Mouse (Mus musculus) embryonic facial prominence, embryonic 14.5 days (tissue): ENCODE data around the gene Vsig2. TPM values are rescaled to one million over a fixed set of nuclear protein-coding genes. Genes with fewer than 3 reads are reported as not detected.
A peak's percentile ranks its signal among the peaks of the same experiment; 100 is the strongest.

Source experiments
- ATAC-seq: fragments of 200-750 bp; cut with Nextera tagmentation; 2 replicates; pipeline ENCODE4 v1.8.0; 2017; ENCODE audit warnings: low read depth, moderate number of reproducible peaks, moderate TSS enrichment
- DNase-seq: peaks from one replicate; pipeline ENCODE4 v3.0.0-alpha.2; 2015; ENCODE audit warnings: low spot score
- H3K27ac ChIP-seq: fragments of 300-500 bp; sonication (generic); replicated peaks from 2 replicates; pipeline ENCODE4 v1.5.1; 2014; ENCODE audit warnings: low read depth, mild to moderate bottlenecking, low read length, moderate library complexity
- H3K27me3 ChIP-seq: fragments of 300-500 bp; sonication (generic); replicated peaks from 2 replicates; pipeline ENCODE4 v1.6.1; 2014; ENCODE audit warnings: low read length; ENCODE audit not compliant: control insufficient read depth, insufficient read depth
- H3K36me3 ChIP-seq: fragments of 300-500 bp; sonication (generic); 2 replicates; pipeline ENCODE4 v1.6.1; 2014; ENCODE audit warnings: low read length, mixed read lengths; ENCODE audit not compliant: control insufficient read depth, insufficient read depth
- H3K4me1 ChIP-seq: fragments of 300-500 bp; sonication (generic); 2 replicates; pipeline ENCODE4 v1.6.1; 2014; ENCODE audit warnings: antibody characterized with exemption, low read length; ENCODE audit not compliant: control insufficient read depth, insufficient read depth
- H3K4me2 ChIP-seq: fragments of 300-500 bp; sonication (generic); 2 replicates; pipeline ENCODE4 v1.6.1; 2014; ENCODE audit warnings: low read depth, mild to moderate bottlenecking, low read length, moderate library complexity, mixed read lengths
- H3K4me3 ChIP-seq: fragments of 300-500 bp; sonication (generic); 2 replicates; pipeline ENCODE4 v1.5.1; 2014; ENCODE audit warnings: low read depth, mild to moderate bottlenecking, low read length
- H3K9ac ChIP-seq: fragments of 300-500 bp; sonication (generic); 2 replicates; pipeline ENCODE4 v1.6.1; 2014; ENCODE audit warnings: low read depth, mild to moderate bottlenecking, low read length, moderate library complexity, mixed read lengths
- H3K9me3 ChIP-seq: fragments of 300-500 bp; sonication (generic); 2 replicates; pipeline ENCODE4 v1.6.1; 2016; ENCODE audit warnings: low read length; ENCODE audit not compliant: control insufficient read depth
- WGBS: fragments of 180-500 bp; shearing (Covaris S2); extraction: QIAGEN DNeasy Blood & Tissue Kit; methylation state at CpG from one replicate; pipeline ENCODE4 v1.1.7; 2014; 5-methylcytosine and 5-hydroxymethylcytosine counted together
- polyA plus RNA-seq: library from polyadenylated mRNA; unstranded; fragments of >200 nt; fragmentation: Nextera tagmentation; extraction: Ambion mirVana; gene quantifications from 2 replicates; pipeline ENCODE4 v1.2.1, GENCODE M21; 2014

Gene Vsig2
- polyA plus RNA-seq, 1 experiment from 2014 or later: 1.5 TPM

DNA sequence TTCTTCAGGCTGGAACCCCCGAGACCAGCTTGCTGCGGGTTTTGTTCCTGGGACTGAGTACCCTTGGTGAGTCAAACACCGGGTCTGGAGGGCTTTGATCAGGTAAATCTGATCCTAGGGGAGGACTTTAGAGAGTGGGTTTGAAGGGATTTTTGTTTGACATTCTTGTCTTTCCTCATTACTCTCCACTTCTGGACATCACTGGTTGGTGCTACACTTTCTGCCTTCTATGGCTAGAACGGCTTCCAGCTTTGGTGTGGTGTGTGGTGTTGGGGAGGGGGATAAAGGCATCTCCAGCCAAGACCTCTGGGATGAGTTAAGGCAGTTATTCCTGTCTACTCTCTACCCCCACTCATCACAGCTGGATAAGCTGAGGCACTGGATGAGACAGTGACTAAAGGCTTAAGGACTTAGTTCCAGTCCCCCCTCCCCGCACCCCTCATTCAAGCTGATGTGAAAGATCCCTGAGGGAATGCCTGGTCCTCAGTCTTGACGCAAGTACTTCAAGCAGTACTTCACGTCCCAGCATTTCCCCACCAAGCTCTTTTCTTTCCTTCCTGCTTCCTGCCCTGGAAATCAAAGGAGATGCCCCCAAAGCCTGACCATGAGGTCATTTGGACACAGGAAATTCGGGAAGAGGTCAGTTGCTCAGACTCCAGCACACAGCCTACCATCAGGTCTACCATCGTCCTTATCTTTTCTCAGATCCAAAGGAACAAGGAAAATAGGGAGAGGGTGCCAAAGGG, 10.7 kb upstream of the Vsig2 start:
- Histone ChIP-seq H3K36me3 (0 out of 2 replicates have a peak, but pooled peaks cover 10% of the 10 kb centered on the region), H3K9me3 (no peaks in the 10 kb centered on the region), H3K27ac (peak overlapping the region; percentile 22; the same call in 1 of the 2 replicates), H3K27me3 (peaks cover 60% of the 10 kb centered on the region), H3K4me3 (peak overlapping the region; percentile 33; the same call in 1 of the 2 replicates), H3K4me1 (peaks cover 16% of the 10 kb centered on the region), H3K9ac (no peak overlapping the region), H3K4me2 (no peak overlapping the region)
- WGBS: 22% methylated on average over 9 of the region's 9 CpGs
- DNase-seq (no peak), ATAC-seq (no peak)

DNA sequence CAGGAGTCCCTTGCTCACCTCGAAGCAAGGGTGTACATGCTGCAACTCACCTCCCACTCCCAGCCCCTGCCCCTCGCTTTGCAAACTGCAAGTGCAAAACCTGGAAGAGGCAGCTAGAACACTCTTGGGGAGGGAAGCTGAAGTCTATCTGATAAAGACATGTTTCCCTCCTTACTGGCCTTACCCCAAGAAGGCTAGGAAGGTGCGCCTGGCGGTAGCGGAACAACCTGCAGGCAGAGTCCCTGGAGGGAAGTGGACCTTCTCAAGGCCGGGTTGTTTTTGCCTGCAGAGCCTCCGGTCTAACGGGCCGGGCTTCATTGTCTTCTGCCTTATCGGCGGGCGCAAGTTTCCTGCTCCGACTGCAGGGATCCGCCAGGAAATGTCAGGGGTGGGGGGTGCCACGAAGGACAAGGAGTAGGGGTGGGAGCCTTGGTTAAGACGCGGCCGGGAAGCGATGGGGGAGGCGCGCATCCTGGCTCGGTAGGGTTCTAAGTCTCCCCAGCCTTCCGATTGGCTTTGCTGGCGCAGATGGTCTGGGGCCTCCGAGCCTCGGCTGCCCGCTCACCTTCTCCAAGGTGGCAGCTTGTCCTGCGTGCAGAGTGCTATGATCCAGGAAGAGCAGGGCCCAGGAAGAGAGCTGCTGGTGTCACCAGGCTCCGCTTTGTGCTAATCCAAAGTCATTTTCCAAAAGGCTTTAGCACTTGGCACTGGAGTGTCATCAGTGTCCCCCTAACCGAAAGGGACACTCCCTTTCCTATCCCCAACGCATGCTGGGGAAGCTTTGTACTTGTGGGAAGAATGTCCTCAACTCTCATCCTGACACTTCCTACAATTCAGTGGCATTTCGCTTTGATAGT, 8.8 kb upstream of the Vsig2 start:
- H3K27ac ChIP-seq: peak overlapping the region; percentile 49; the same call in 1 of the 2 replicates

DNA sequence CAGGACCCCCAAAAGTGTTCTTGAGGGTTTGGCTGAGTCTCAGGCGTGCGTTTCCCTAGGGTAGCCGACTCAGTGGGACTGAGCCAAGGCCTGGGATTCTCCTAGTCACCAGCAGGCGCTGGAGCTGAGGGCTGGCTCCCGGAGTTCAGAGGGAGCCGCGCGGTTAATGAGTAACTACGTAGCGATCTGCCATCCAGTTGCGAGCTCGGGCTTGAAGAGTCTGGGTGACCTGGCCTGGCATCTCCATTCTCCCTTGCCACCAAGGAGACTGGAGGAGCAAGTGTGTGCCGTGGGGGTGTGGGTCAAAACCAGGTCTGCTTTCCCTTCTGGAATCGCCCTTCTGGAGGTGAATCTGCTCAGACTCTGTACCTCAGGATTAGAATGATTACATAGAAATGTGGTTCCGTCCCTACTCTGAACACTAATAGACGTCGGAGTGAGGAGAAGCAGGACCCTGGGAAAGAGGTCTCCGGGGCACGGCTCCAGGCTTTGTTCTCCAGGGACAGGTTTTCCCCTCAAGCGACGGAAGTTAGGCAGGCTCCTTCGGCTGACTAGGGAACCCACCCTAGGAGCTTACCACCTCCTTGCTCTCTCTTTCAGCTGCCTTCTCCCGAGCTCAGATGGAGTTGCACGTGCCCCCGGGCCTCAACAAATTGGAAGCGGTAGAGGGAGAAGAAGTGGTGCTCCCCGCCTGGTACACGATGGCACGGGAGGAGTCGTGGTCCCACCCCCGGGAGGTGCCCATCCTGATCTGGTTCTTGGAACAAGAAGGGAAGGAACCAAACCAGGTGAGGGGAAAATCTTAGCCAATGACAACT, 8.0 kb upstream of the Vsig2 start:
- ATAC-seq: peak; percentile 69
- H3K27ac ChIP-seq: peak overlapping the region; percentile 49; the same call in 1 of the 2 replicates

More for the DNA sequence above, 8.8 kb upstream of the Vsig2 start:
- H3K9me3 ChIP-seq: no peaks in the 10 kb centered on the region
- H3K4me3 ChIP-seq: peak overlapping the region; percentile 33
- peak; percentile 61 for DNase-seq
- 2% methylated on average over 32 of the region's 32 CpGs for WGBS
- peak overlapping the region; percentile 39 for H3K9ac ChIP-seq
- H3K4me2 ChIP-seq: peak overlapping the region; percentile 73
- no peaks in the 10 kb centered on the region for H3K36me3 ChIP-seq
- ATAC-seq: peak; percentile 31
- peaks cover 16% of the 10 kb centered on the region for H3K4me1 ChIP-seq
- H3K27me3 ChIP-seq: peaks cover 60% of the 10 kb centered on the region

DNA sequence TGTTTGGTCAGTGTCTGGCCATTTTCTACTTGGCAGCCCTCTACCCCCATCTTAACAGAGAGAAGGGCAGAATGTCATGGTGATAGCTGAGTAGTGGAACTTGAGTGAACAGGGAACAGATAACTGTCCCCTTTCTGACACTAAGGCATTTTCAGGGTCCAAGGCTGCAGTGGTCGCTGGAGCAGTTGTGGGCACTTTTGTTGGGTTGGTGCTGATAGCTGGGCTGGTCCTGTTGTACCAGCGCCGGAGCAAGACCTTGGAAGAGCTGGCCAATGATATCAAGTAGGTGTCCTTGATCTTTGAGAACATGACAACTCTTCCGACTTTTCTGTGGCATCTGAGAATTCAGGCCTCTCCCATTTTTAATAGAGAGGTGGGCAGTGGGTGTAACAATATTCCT, 2.2 kb upstream of the Vsig2 start:
- no peak overlapping the region for H3K9ac ChIP-seq
- WGBS: 80% methylated on average over 4 of the region's 4 CpGs
- DNase-seq: no peak
- ATAC-seq: no peak
- no peak overlapping the region for H3K4me3 ChIP-seq
- no peak overlapping the region for H3K27ac ChIP-seq
- no peaks in the 10 kb centered on the region for H3K36me3 ChIP-seq
- H3K9me3 ChIP-seq: no peaks in the 10 kb centered on the region
- no peak overlapping the region for H3K4me2 ChIP-seq
- H3K4me1 ChIP-seq: no peaks in the 10 kb centered on the region
- H3K27me3 ChIP-seq: 0 out of 2 replicates have a peak, but pooled peaks cover 2% of the 10 kb centered on the region

More for the DNA sequence above, 8.0 kb upstream of the Vsig2 start:
- Histone ChIP-seq H3K4me3 (peak overlapping the region; percentile 33), H3K36me3 (no peaks in the 10 kb centered on the region), H3K27me3 (peaks cover 60% of the 10 kb centered on the region), H3K9me3 (no peaks in the 10 kb centered on the region), H3K4me1 (peaks cover 16% of the 10 kb centered on the region), H3K4me2 (peak overlapping the region; percentile 73), H3K9ac (peak overlapping the region; percentile 39)
- WGBS: 2% methylated on average over 31 of the region's 31 CpGs
- DNase-seq: peak; percentile 73

- DNase-seq: no peak
- WGBS: 62% methylated on average over 5 of the region's 5 CpGs
- no peaks in the 10 kb centered on the region for H3K4me1 ChIP-seq
- no peak overlapping the region for H3K4me3 ChIP-seq
- no peak for ATAC-seq
- H3K36me3 ChIP-seq: no peaks in the 10 kb centered on the region
- no peak overlapping the region for H3K4me2 ChIP-seq
- no peak overlapping the region for H3K9ac ChIP-seq
- H3K27me3 ChIP-seq: no peaks in the 10 kb centered on the region
- H3K9me3 ChIP-seq: no peaks in the 10 kb centered on the region
- H3K27ac ChIP-seq: no peak overlapping the region
These were observed 1.3 kb upstream of the Vsig2 start for GRCm38 (mm10) chr9:37537658-37538250.

DNA sequence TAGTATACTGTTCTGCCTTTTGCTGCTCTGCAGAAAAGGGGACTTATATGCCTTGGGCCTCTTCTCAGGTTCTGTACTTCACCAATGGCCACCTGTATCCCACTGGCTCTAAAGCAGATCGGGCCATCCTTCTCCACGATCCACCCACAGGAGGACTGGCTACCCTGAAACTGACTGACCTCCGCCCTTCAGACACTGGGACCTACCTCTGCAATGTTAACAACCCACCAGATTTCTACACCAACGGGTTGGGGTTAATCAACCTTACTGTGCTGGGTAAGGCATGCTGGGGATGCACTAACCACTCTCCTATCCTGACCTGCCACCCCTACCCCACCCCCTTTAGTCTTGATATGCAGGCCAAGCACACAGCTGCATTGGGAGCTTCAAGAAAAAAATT, 1.2 kb downstream of the Vsig2 start:
- no peak overlapping the region for H3K9ac ChIP-seq
- DNase-seq (no peak), ATAC-seq (no peak)
- WGBS: 89% methylated on average over 4 of the region's 4 CpGs
- peaks cover 4% of the 10 kb centered on the region for H3K27me3 ChIP-seq
- H3K4me1 ChIP-seq: peaks cover 6% of the 10 kb centered on the region; the same call in 1 of the 2 replicates
- H3K4me2 ChIP-seq: no peak overlapping the region
- H3K36me3 ChIP-seq: no peaks in the 10 kb centered on the region
- H3K9me3 ChIP-seq: no peaks in the 10 kb centered on the region
- H3K27ac ChIP-seq: no peak overlapping the region
- H3K4me3 ChIP-seq: no peak overlapping the region

DNA sequence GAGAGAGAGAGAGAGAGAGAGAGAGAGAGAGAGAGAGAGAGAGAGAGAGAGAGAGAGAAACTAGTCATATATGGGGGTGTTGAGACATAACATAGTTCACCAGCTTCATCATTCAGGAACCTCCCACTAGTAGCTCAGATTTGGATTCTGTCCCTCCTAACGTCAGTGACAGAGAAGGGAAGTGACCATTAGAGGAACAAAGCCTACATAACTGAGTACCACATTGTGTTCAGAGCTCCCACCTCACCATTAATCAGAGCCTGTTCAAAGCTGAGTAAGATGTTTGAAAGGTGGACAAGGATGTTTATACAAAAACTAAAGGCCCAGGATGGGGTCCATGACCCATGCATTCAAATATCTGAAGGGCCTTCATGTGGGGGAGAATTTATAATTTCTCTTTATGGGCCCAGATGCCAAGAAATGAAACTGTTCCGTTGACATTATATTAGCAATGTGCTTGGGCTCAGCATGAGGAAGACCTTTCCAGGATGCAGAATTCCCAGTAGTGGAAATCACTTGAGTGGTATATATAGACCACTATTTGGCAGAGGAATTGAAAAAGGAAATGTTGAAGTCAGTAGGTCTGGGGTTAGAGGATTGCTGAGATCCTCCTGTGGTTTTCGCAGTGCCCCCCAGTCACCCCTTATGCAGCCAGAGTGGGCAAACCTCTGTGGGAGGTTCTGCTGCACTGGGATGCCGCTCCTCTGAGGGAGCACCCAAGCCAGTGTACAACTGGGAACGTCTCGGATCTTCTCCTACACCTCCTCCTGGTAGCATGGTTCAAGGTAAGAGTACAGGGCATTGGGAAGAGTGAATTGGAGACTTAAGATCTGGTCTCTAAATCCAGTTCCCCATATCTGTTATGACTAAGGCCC, 1.9 kb downstream of the Vsig2 start:
- Histone ChIP-seq H3K4me3 (no peak overlapping the region), H3K9me3 (no peaks in the 10 kb centered on the region), H3K4me2 (no peak overlapping the region), H3K36me3 (no peaks in the 10 kb centered on the region), H3K9ac (no peak overlapping the region), H3K27me3 (peaks cover 11% of the 10 kb centered on the region), H3K27ac (no peak overlapping the region), H3K4me1 (peaks cover 13% of the 10 kb centered on the region; the same call in 1 of the 2 replicates)
- DNase-seq (no peak), ATAC-seq (no peak)
- WGBS: 82% methylated on average over 6 of the region's 6 CpGs
